Mouse (Mus musculus): ENCODE measurements around the gene Cyfip2.

The Cyfip2 gene

GRCm38 (mm10) chr11:46312523-46313035 lies at the start of gene Cyfip2:
TSS of gene Cyfip2 (minus strand) at chr11:46312859.
- DNase-seq (ENCODE audit: low read depth, low spot score), result no peak

- no peak for DNase-seq (ENCODE audit: low read depth, low spot score)
These were observed 48.5 kb upstream of the Cyfip2 start for GRCm38 (mm10) chr11:46360991-46361665.

- no peak for DNase-seq (ENCODE audit: low read depth, low spot score)
These were observed 45.7 kb upstream of the Cyfip2 start for GRCm38 (mm10) chr11:46358369-46358768.

GRCm38 (mm10) chr11:46349681-46350410 lies 37.2 kb upstream of the Cyfip2 start:
- peak; percentile 48 for DNase-seq (ENCODE audit: low read depth, low spot score)

GRCm38 (mm10) chr11:46348416-46348815 lies 35.8 kb upstream of the Cyfip2 start:
- DNase-seq (ENCODE audit: low read depth, low spot score), result no peak

- no peak for DNase-seq (ENCODE audit: low read depth, low spot score)
These were observed 35.1 kb upstream of the Cyfip2 start for GRCm38 (mm10) chr11:46347756-46348155.

- no peak for DNase-seq (ENCODE audit: low read depth, low spot score)
These were observed 31.4 kb upstream of the Cyfip2 start for GRCm38 (mm10) chr11:46343886-46344546.

- DNase-seq (ENCODE audit: low read depth, low spot score), result no peak
These were observed 29.3 kb upstream of the Cyfip2 start for GRCm38 (mm10) chr11:46341960-46342359.

GRCm38 (mm10) chr11:46336020-46336419 lies 23.4 kb upstream of the Cyfip2 start:
- DNase-seq (ENCODE audit: low read depth, low spot score), result no peak

GRCm38 (mm10) chr11:46332217-46332616 lies 19.6 kb upstream of the Cyfip2 start:
- no peak for DNase-seq (ENCODE audit: low read depth, low spot score)

GRCm38 (mm10) chr11:46326271-46327015 lies 13.8 kb upstream of the Cyfip2 start:
- DNase-seq (ENCODE audit: low read depth, low spot score), result no peak

- DNase-seq (ENCODE audit: low read depth, low spot score), result no peak
These were observed 8.9 kb upstream of the Cyfip2 start for GRCm38 (mm10) chr11:46321559-46321958.

- no peak for DNase-seq (ENCODE audit: low read depth, low spot score)
These were observed 1.9 kb upstream of the Cyfip2 start for GRCm38 (mm10) chr11:46314534-46314933.

GRCm38 (mm10) chr11:46313851-46314250 lies 1.2 kb upstream of the Cyfip2 start:
- DNase-seq (ENCODE audit: low read depth, low spot score), result no peak

- DNase-seq (ENCODE audit: low read depth, low spot score), result peak; percentile 61
These were observed 746 bp downstream of the Cyfip2 start for GRCm38 (mm10) chr11:46311703-46312522.

GRCm38 (mm10) chr11:46311181-46311702 lies 1.4 kb downstream of the Cyfip2 start:
- no peak for DNase-seq (ENCODE audit: low read depth, low spot score)

- no peak for DNase-seq (ENCODE audit: low read depth, low spot score)
These were observed 2.0 kb downstream of the Cyfip2 start for GRCm38 (mm10) chr11:46310647-46311063.

- DNase-seq (ENCODE audit: low read depth, low spot score), result peak; percentile 32
These were observed 2.7 kb downstream of the Cyfip2 start for GRCm38 (mm10) chr11:46309808-46310555.

- DNase-seq (ENCODE audit: low read depth, low spot score), result no peak
These were observed 3.4 kb downstream of the Cyfip2 start for GRCm38 (mm10) chr11:46309111-46309741.

Measured in mesoderm, embryonic 11.5 days (tissue).